Mouse (Mus musculus): Measurements from ENCODE around the gene Atg4d.
"Not testable (repeated sequence)": the region's sequence is repeated elsewhere in the genome, so short reads cannot be mapped to it uniquely, and the experiment has no call there.

Gene Atg4d

DNA sequence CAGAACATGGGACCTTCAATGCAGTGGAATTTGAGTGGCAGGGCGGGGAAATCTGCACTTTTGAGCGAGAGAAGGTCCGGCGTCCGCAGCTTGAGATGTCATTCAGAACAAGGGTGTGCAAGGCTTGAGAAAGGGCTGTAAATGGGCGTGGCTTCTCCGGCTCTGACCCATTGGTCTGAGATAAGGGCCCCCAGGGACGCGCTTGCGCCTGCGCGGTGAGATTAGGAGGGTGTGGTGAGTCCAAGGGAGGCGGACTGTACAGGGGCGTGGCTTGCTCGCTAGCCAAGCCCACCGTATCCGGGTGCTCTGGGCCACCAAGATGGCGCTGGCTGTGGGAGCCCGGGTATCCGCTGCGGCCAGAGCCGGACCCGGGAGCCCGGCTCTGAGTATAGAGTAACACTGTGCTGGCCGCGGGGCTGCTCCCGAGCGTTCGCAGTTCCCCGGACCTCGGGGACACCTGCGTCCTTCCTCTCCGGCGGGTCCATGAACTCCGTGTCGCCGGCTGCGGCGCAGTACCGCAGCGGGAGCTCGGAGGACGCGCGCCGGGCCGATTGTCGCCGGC, at the start of gene Atg4d:
Gene Atg4d (plus strand): TSS at position 294 of the 562 bp plus-strand sequence.
- peak; percentile 99 for DNase-seq

DNA sequence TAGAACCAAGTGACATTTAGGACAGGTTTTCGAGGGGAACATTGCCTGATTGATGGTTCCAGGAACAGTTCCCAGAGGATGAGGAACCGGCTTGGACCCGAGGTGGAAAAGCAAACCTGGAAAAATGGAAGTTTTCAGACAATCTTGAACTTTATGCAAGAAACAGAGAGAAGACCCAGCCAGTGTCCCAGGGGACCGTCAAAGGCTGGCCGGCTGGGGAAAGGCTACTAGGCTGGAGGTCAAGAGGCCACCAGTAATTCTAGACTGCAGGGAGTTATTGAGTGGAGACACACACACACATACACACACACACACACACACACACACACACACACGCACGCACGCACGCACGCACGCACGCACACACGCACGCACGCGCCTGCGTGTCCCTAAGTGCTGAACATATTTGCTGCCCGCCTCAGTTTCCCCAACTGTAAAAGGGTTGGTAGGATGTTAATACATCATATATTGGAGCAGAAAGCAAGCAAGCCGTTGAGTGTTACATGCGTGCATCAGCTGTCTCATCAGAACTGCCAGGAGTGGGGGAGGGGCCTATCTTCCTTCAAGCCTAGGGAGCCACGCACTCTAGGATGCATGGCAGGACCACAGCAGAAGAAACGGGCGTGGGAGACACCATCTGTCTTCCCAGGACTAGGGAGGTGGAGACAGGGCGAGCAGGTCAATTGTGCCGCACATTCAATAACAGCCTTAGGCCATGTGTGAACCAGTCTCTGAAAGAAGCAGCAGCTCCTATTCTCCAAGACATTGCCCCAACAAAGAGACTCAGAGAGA, 48.8 kb upstream of the Atg4d start:
- no peak for DNase-seq

DNA sequence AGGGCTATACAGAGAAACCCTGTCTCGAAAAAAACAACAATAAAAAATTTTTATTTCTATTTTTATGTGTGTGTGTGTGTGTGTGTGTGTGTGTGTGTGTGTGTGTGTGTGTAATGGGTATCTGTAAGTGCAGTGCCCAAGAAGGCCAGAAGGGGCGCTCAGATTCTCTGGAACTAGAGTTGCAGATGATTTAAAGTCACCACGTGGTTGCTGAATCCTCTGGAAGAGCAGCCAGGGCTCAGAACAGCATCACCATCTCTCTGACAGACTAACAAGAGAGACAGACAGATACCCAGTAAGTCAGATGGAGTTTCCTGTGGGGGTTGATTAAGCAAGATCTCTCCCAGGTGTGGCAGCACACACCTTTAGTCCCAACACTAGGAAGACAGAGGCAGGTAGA, 45.3 kb upstream of the Atg4d start:
- no peak for DNase-seq

DNA sequence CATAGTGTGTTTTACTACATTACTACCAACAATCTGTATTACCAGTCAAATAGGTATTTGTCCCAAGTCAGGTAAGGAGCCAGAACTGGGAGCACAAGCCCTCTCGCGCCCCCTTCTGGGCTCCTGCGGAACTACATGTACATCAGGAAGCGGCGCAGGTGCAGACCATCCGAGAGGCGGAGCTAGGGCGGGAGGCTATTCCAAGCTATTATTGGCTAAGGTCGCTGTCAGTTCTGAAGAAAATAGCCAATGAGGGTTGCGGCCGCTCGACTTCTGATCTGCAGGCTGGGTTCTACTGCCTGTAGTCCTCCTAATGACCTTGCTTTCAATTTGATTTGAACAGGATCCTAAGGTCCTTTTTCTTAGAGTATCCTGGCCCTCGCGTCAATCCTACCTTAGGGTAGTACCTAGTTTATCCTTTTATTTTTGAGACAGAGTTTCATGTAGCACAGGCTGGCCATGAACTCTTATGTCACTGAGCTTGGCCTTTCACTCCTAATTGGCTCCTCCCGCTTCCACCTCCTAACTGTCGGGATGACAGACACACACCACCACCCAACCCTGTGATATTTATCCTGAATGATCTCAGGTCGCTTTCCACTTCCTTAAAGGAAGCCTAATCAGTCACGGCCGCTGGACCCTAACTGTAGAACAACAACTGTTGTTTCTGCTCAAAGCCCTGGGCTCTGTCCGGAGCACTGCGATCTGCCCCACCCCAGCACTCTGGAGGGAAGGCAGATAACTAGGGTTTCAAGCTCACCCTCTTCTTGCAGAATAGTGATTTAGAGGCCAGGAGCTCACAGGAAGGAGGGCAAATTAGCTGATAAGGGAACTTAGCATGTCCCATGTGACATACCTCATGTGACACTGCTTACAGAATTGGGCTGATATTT, 44.4 kb upstream of the Atg4d start:
- peak; percentile 98 for DNase-seq

DNA sequence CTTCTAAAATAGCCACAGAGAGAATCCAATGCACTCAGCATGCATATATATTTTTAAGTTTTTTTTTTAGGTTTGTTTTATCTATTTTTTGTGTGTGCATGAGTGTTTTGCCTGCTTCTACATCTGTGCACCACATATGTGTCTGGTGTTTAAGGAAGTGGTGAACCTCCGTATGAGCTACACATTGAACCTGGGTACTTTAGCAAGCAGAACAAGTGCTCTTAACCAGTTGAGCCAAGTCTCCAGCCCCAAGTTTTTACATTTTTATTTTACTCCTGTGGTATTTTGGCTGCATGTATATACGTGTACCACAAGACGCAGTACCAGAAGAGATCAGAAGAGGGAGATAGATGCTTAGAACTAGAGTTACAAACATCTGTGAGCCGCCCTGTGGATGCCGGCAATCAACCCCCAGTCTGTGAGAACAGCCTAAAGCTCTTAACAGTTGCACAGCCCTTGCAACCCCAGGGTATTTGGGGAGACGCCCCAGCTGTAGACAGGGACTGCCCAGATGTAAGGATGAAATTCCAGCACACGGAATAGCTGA, 43.6 kb upstream of the Atg4d start:
- peak; percentile 91 for DNase-seq

DNA sequence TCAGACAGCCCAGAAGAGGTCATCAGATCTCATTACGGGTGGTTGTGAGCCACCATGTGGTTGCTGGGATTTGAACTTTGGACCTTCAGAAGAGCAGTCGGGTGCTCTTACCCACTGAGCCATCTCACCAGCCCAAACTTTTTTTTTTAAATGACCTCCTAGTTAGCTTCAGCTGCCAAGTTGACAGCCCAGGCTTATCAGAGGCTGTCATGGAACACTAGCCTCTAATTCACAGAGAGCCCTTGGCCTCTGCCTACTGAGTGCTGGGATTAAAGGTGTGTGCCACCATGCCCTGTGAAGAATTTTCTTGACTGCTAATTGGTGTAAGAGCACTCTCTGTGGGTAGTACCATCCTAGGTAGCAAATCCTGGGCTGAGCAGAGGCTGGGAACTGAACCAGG, 41.6 kb upstream of the Atg4d start:
- not testable (repeated sequence) for DNase-seq

DNA sequence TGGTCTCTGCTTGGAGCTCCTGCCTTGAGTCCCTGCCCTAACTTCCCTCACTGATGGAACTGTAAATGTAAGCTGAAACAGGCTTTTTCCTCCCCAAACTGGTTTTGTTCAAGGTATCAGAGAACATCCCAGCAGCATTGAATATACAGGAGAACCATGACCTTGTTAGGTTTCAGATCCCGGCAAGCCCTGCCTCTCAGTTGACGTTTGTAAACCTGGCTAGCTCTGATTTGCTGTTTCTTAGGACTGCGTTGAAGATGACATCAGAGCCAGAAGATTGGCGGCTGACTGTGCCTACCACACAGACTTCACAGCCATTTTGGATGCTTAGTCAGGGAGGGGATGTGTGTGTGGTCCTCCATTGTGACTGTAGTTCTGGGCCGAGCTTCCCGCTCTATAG, 41.2 kb upstream of the Atg4d start:
- DNase-seq = no peak

DNA sequence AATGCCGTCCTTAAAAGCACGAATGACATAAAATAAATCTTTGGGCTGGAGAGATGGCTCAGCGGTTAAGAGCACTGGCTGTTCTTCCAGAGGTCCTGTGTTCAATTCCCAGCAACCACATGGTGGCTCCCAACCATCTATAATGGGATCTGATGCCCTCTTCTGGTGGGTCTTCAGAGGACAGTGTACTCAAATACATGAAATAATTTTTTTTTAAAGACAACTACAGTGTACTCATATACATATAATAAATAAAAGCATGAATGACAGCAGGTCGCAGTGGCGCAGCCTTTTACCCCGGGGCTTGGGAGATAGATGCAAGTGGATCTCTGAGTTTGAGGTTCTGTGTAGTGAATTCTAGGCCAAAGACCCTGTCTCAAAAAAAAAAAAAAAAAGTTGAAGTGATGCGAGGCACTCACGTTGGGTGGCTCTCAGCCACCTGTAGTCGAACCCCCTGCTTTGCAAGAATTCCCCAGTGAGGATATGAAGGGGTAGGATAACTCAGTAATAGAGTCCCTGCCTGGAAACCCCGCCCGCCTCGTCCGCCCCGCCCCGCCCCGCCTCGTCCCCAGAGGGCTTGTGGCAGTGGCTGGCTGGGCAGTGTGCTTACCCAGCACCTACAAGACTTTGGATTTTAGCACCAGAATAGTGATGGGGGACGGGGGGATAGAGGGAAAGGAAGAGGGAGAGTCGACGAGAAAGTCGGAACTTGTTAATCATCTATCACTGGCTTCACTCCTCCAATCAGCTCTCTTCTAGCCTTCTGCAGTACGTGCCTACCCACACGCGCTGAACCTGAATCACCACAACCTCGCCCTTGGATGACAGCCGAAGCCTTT, 40.3 kb upstream of the Atg4d start:
- peak; percentile 59 for DNase-seq

DNA sequence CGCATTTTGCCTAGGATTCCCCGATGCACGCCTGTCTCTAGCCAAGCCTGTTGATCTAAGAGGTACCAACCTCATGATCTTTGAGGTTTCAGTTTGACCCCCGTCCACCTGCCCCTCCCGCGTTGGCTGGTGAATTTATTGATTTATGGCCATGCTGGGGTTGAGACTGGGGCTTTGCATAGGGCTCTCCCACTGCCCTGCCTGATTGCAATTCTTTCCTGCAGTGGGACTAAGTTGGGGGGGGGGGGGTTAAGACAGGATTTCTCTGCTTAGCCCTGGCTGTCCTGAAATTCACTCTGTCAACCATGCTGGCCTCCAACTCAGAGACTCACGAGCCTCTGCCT, 39.7 kb upstream of the Atg4d start:
- no peak for DNase-seq

DNA sequence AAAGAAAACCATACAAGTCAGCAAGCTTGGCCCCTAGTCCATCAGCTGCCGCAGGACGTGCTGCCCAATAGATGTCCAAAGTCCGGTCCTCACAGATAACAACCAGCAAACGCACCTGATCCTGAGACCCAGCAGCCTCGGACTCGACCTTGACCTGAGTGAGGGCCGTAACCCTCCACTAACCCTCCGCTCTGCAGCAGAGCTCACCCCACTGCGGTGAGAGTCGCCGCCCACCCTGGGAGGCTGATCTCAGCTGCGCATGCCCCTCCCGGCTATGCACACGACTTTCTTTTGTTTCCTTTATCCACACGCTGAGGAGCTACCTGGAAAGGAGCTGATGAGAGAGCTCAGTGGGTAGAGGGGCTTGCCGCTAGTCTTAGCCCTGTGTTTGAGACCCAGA, 37.8 kb upstream of the Atg4d start:
- no peak for DNase-seq

DNA sequence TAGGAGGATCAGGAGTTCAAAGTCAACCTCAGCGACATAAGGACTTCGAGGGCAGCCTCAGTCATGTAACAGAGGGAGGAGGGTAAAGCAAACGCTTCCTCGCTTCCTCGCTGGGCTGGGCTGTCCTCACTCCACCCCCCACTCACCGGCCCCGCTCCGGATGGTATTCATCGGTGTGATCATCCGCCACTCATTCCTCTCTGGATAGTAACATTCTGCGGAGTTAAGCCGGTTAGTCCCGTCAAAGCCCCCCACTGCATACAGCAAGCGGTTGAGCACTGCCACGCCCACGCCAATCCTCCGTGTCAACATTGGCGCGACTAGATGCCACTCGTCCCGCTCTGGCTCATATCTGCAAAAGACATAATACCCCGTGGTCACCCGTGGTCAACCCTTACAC, 33.5 kb upstream of the Atg4d start:
- no peak for DNase-seq

DNA sequence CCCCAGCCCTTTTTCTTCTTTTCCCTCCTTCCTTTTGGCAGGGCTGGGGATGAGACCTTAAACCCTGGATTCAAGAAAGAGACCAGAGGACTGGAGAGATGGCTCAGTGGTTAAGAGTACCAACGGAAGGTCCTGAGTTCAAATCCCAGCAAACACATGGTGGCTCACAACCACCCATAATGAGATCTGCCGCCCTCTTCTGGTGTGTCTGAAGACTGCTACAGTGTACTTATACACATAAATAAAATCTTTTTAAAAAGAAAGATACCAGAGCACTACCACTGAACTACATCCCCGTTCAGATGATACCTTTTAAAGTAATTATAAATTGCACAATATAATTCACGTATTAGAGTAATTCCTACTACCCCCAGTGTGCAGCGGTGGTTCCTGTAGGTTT, 32.2 kb upstream of the Atg4d start:
- DNase-seq = no peak

DNA sequence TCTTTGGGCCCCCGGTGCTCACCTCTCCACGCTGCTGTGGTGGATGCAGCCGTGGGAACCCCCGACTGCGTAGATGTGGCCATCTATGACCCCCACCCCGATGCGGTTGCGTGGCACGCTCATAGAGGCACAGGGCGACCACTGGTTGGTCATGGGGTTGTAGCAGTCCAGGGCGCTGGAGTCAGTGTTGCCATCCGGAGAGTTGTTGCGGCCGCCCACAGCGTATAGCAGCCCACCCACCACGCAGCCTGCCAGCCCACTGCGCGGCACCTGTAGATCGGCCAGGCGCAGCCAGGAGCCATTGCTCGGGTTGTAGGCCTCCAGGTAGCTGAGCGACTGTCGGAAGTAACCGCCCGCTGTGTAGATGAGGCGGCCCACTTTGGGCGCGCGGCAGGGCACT, 31.7 kb upstream of the Atg4d start:
- no peak for DNase-seq

DNA sequence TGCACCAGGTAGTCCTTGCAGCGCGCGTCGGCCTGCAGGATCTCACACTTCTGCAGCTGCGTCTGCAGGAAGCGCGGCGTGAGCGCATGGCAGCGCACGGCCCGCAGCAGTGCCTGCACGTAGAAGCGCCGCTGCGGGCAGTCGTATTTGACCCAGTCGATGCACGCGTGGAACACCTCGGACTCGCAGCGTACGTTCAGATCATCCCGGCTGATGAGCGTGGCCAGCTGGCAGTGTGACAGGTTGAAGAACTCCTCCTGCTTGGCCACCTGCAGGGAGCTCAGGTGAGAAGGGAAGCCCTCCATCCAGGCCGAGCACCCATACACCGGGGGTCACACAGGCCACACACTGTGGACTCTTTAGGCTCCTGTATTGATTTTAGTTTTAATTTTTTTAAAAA, 31.3 kb upstream of the Atg4d start:
- DNase-seq = no peak

DNA sequence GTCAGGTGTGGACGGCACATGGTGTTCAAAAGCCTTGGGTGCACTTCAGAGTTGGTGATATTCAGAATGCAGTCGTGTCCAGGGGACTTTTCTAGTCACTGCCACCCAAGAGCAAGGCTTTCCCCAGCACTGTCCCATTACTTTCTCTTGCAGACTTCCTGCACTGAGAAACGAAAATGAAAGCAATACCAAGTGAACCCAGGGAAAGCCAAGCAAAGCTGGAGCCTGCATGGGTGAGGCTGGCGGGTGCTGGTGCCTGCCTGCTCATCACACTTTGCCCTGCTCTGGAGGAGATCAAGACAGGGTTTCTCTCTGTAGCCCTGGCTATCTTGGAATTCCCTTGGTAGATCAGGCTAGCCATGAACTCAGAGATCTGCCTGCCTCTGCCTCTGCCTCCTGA, 29.8 kb upstream of the Atg4d start:
- peak; percentile 44 for DNase-seq

DNA sequence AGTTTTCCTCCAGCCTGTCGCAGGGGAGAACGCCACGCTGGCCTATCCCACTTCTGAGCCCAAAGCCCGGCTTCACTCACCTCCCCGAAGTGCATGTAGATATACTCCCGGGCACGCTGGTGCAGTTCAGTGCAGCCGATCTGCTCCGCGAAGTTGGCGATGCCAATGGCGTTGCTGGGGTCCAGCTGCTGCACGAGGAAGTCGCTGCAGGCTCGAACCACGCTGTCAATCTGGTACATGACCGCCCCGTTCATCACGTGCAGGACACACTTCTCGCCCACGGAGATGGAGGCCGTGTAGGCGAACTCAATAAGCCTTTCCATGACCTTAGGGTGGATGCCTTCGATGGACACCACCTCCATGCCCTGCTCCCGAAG, 28.1 kb upstream of the Atg4d start:
- DNase-seq = peak; percentile 10

DNA sequence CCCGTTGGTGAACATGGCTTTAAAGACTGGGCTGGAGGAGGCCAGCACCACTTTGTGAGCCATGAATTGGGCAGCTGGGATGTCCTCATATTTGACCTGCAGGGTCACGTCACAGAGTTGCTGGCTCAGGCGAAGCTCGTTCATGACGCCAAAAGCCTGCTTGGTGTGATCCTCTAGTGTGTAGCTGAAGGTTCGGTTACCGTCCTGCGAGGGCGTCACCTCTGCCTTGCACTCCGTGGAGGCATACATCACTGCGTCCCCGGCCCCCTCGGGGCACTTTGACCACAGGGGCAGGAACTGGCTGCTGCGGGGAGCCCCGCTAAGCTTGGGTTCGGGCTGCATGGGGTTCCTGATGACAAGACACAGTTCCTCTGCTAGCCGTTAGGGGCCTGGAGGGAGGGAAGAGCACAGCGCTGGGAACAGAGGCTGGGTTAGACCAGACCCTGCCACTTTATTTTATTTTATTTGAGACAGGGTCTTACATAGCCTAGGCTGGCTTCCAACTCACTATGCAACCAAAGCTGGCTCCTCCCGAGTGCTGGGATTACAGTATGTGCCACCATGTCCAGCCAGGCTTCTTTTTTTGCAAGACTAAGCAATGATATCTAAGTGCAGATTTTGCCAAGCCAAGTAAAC, 27.6 kb upstream of the Atg4d start:
- DNase-seq = no peak

DNA sequence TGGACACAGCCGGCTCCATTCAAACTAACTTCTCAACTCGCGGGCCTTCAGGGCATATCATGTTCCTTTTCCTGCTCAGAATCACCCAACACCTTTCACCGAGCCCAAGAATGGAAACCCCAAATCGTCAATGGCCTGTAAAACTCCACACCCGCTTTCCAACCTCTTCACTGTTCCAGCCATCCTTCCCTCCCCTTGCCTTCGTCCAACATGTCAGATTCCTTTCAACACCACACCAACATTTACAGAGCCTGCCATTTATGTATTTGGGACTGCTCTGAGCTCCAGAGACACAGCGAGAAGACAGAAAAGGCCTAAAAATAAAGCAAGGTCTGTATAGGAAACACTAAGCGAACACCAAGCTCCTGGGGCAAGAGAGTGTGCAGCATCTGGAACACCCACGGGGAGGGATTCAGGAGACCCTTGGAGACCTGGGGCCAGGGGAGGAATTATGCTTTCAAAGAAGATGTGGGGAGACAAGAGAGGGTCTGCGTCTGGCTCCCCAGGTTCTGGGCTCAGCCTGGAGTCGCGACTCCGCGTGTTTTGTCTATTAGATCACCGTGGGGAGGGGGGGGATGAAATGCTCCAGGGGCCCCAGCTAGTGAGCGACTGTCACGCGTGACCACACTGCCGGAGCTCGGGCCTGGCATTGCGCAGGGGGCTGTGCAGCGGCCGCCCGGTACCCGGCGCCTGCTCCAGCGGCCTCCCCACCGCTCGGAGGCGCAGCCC, 26.9 kb upstream of the Atg4d start:
- DNase-seq = no peak

DNA sequence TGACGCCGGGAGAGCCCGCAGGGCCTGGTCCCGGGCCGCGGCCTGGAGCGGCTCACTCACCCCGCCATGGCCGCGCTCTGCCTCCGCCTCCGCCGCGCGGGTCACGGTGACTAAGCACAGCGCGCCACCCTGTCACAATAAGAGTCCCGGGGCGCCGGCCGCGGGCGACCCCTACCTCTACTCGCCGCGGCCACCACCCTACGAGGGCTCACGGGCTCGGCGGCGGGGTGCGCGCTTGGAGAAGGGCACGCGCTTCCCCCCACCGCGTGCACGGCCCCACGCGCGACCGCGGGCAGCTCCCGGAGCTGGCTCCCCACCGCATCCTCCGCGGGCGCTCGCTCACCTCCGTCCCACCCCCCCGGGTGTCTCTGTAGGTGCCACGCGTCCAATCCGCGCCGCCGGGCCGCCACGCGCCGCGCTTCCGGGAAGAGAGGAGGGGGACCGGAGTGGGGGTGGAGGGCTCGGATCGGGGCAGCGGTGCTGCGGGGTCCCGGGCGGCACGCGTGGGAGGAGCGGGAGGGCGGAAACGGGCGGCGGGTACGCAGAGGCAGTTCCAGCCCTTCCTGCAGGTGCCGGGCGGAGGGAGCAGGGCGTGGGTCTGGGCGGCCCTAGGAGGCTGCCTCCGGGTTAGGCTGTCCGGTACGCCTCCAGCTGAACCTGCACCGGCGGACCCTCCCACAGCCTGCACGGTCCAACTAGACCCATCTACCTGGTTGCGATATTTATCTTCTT, 26.2 kb upstream of the Atg4d start, which contains the start of gene Keap1:
Gene Keap1 (minus strand): TSS at position 629 of the 732 bp plus-strand sequence.
- peak; percentile 83 for DNase-seq

DNA sequence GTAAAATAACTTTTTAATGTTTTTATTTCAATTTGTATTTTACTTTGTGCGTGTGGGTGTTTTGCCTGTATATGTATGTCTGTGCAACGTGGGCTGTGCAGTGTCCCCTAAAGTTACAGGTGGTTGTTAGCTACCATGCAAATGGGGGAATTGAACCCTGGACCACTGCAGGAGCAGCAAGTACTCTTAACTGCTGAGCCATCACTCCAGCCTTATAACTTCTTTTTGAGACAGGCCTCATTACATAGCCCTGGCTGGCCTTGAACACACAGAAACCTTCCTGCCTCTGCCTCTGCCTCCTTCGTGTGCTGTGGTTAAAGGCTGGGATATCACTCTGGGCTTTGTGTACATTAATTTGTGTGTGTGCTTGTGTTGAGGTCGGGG, 25.6 kb upstream of the Atg4d start:
- no peak for DNase-seq

DNA sequence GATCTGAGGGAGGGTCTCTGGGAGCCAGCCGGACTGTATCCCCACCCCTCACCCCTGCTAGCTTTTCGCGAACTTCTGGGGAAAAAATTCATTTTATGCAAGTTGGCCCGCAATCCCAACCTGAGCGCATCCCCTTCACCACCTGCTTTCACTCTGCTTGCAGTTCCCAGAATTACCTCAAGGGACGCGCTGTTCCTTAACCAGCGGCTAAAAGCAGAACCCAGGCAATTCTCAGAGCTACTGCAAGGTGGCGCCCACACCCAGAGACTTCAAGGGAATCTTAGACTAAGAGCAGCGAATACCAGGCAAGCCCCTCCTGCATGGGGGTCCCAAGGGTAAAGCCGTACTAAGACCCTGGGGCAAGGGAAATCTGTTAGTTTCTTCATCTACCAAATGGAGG, 23.8 kb upstream of the Atg4d start:
- peak; percentile 96 for DNase-seq

Data from lung, postnatal 36 days (tissue).